Mouse (Mus musculus): ENCODE results near the gene Mrs2. TPM values are rescaled to one million over a fixed set of nuclear protein-coding genes. Genes with fewer than 3 reads are reported as not detected.

Mrs2 gene
- 18.3 TPM in 2 replicates for total RNA-seq (2012; rRNA removed)

- in situ Hi-C loops (cut with MboI; ENCODE audit: low sequenced_read_pairs in 2 of 2, unreplicated experiment in 2 of 2), result no loop called here
- H3K4me3 ChIP-seq (ENCODE audit: insufficient read depth in 1 of 2, low read depth in 1 of 2, low read length in 2 of 2, poor library complexity in 1 of 2, severe bottlenecking in 1 of 2), result peak within 1 kb of the TSS; percentile 71 to 86
- H3K36me3 ChIP-seq (ENCODE audit: control insufficient read depth, insufficient read depth, low read length, poor library complexity, severe bottlenecking), result peaks cover 2% of the 10 kb centered on the region; the same call in 1 of the 2 replicates
- no peaks in the 10 kb centered on the region; a peak in 1 of 4 replicates for H3K4me1 ChIP-seq (ENCODE audit: control insufficient read depth in 2 of 2, insufficient read depth in 2 of 2, low read length in 2 of 2, poor library complexity in 1 of 2)
- no peak within 1 kb of the TSS for H3K27ac ChIP-seq (ENCODE audit: insufficient read depth, low read depth, low read length, poor library complexity, severe bottlenecking)
- H3K9me3 ChIP-seq (ENCODE audit: control insufficient read depth, insufficient read depth, low read depth, low read length), result no peaks in the 10 kb centered on the region
- peak; percentile 56 for DNase-seq (ENCODE audit: low read depth, low spot score)
- peak within 1 kb of the TSS; percentile 84 for H3K9ac ChIP-seq (ENCODE audit: insufficient read depth, low read depth, low read length, poor library complexity, severe bottlenecking)
- no peak for TF ChIP-seq ZC3H11A (IDR thresholded peaks at IDR 0.05; ENCODE audit: borderline replicate concordance, low read depth, low read length)
- no peak for TF ChIP-seq CHD2 (IDR thresholded peaks at IDR 0.05; ENCODE audit: low read depth, low read length)
- TF ChIP-seq MAFK (IDR thresholded peaks at IDR 0.05; ENCODE audit: insufficient read depth, low read depth, low read length), result no peak
- no peak for TF ChIP-seq ZNF384 (IDR thresholded peaks at IDR 0.05; ENCODE audit: low read depth, low read length)
Measured at GRCm38 (mm10) chr13:25019793-25020539, at the start of gene Mrs2. Gene Mrs2, minus strand, starts transcription at chr13:25020379.

- Histone ChIP-seq H3K27ac (ENCODE audit: insufficient read depth, low read depth, low read length, poor library complexity, severe bottlenecking) (no peak overlapping the region), H3K9ac (ENCODE audit: insufficient read depth, low read depth, low read length, poor library complexity, severe bottlenecking) (no peak overlapping the region), H3K4me3 (ENCODE audit: insufficient read depth in 1 of 2, low read depth in 1 of 2, low read length in 2 of 2, poor library complexity in 1 of 2, severe bottlenecking in 1 of 2) (no peak overlapping the region), H3K36me3 (ENCODE audit: control insufficient read depth, insufficient read depth, low read length, poor library complexity, severe bottlenecking) (no peaks in the 10 kb centered on the region), H3K9me3 (ENCODE audit: control insufficient read depth, insufficient read depth, low read depth, low read length) (no peaks in the 10 kb centered on the region), H3K4me1 (ENCODE audit: control insufficient read depth in 2 of 2, insufficient read depth in 2 of 2, low read length in 2 of 2, poor library complexity in 1 of 2) (no peaks in the 10 kb centered on the region)
- DNase-seq (ENCODE audit: low read depth, low spot score), result no peak
- in situ Hi-C loops (cut with MboI; ENCODE audit: low sequenced_read_pairs in 2 of 2, unreplicated experiment in 2 of 2), result no loop called here
- no peak for TF ChIP-seq ZC3H11A (IDR thresholded peaks at IDR 0.05; ENCODE audit: borderline replicate concordance, low read depth, low read length)
- TF ChIP-seq HCFC1 (IDR thresholded peaks at IDR 0.05; ENCODE audit: borderline replicate concordance, insufficient read depth, low read length), result no peak
- no peak for TF ChIP-seq MAFK (IDR thresholded peaks at IDR 0.05; ENCODE audit: insufficient read depth, low read depth, low read length)
- TF ChIP-seq ZNF384 (IDR thresholded peaks at IDR 0.05; ENCODE audit: low read depth, low read length), result no peak
- TF ChIP-seq CHD2 (IDR thresholded peaks at IDR 0.05; ENCODE audit: low read depth, low read length), result no peak
Measured at GRCm38 (mm10) chr13:25069765-25070164, 49.6 kb upstream of the Mrs2 start.

GRCm38 (mm10) chr13:25067183-25067582 lies 47.0 kb upstream of the Mrs2 start:
- no peak overlapping the region for H3K9ac ChIP-seq (ENCODE audit: insufficient read depth, low read depth, low read length, poor library complexity, severe bottlenecking)
- no peak for DNase-seq (ENCODE audit: low read depth, low spot score)
- no peak overlapping the region for H3K27ac ChIP-seq (ENCODE audit: insufficient read depth, low read depth, low read length, poor library complexity, severe bottlenecking)
- in situ Hi-C loops (cut with MboI; ENCODE audit: low sequenced_read_pairs in 2 of 2, unreplicated experiment in 2 of 2), result no loop called here
- H3K36me3 ChIP-seq (ENCODE audit: control insufficient read depth, insufficient read depth, low read length, poor library complexity, severe bottlenecking), result no peaks in the 10 kb centered on the region
- no peaks in the 10 kb centered on the region for H3K9me3 ChIP-seq (ENCODE audit: control insufficient read depth, insufficient read depth, low read depth, low read length)
- H3K4me1 ChIP-seq (ENCODE audit: control insufficient read depth in 2 of 2, insufficient read depth in 2 of 2, low read length in 2 of 2, poor library complexity in 1 of 2), result no peaks in the 10 kb centered on the region; a peak in 1 of 4 replicates
- no peak overlapping the region for H3K4me3 ChIP-seq (ENCODE audit: insufficient read depth in 1 of 2, low read depth in 1 of 2, low read length in 2 of 2, poor library complexity in 1 of 2, severe bottlenecking in 1 of 2)
- TF ChIP-seq HCFC1 (IDR thresholded peaks at IDR 0.05; ENCODE audit: borderline replicate concordance, insufficient read depth, low read length) (no peak), MAFK (IDR thresholded peaks at IDR 0.05; ENCODE audit: insufficient read depth, low read depth, low read length) (no peak), ZC3H11A (IDR thresholded peaks at IDR 0.05; ENCODE audit: borderline replicate concordance, low read depth, low read length) (no peak), ZNF384 (IDR thresholded peaks at IDR 0.05; ENCODE audit: low read depth, low read length) (no peak), CHD2 (IDR thresholded peaks at IDR 0.05; ENCODE audit: low read depth, low read length) (no peak)

- no peaks in the 10 kb centered on the region for H3K9me3 ChIP-seq (ENCODE audit: control insufficient read depth, insufficient read depth, low read depth, low read length)
Measured at GRCm38 (mm10) chr13:25066659-25067058, 46.5 kb upstream of the Mrs2 start.

More at GRCm38 (mm10) chr13:25066659-25067058, 46.5 kb upstream of the Mrs2 start:
- Histone ChIP-seq H3K4me3 (ENCODE audit: insufficient read depth in 1 of 2, low read depth in 1 of 2, low read length in 2 of 2, poor library complexity in 1 of 2, severe bottlenecking in 1 of 2) (no peak overlapping the region), H3K9ac (ENCODE audit: insufficient read depth, low read depth, low read length, poor library complexity, severe bottlenecking) (no peak overlapping the region), H3K4me1 (ENCODE audit: control insufficient read depth in 2 of 2, insufficient read depth in 2 of 2, low read length in 2 of 2, poor library complexity in 1 of 2) (no peaks in the 10 kb centered on the region; a peak in 1 of 4 replicates), H3K27ac (ENCODE audit: insufficient read depth, low read depth, low read length, poor library complexity, severe bottlenecking) (no peak overlapping the region), H3K36me3 (ENCODE audit: control insufficient read depth, insufficient read depth, low read length, poor library complexity, severe bottlenecking) (no peaks in the 10 kb centered on the region)
- in situ Hi-C loops (cut with MboI; ENCODE audit: low sequenced_read_pairs in 2 of 2, unreplicated experiment in 2 of 2), result no loop called here
- no peak for TF ChIP-seq HCFC1 (IDR thresholded peaks at IDR 0.05; ENCODE audit: borderline replicate concordance, insufficient read depth, low read length)
- no peak for DNase-seq (ENCODE audit: low read depth, low spot score)
